Mouse (Mus musculus): ENCODE results near the gene Syt5. TPM values are rescaled to one million over a fixed set of nuclear protein-coding genes. Genes with fewer than 3 reads are reported as not detected.

Gene Syt5
- total RNA-seq, 4 experiments from 2014 or later: 0.50 to 1.0 (median 0.83) TPM

DNA sequence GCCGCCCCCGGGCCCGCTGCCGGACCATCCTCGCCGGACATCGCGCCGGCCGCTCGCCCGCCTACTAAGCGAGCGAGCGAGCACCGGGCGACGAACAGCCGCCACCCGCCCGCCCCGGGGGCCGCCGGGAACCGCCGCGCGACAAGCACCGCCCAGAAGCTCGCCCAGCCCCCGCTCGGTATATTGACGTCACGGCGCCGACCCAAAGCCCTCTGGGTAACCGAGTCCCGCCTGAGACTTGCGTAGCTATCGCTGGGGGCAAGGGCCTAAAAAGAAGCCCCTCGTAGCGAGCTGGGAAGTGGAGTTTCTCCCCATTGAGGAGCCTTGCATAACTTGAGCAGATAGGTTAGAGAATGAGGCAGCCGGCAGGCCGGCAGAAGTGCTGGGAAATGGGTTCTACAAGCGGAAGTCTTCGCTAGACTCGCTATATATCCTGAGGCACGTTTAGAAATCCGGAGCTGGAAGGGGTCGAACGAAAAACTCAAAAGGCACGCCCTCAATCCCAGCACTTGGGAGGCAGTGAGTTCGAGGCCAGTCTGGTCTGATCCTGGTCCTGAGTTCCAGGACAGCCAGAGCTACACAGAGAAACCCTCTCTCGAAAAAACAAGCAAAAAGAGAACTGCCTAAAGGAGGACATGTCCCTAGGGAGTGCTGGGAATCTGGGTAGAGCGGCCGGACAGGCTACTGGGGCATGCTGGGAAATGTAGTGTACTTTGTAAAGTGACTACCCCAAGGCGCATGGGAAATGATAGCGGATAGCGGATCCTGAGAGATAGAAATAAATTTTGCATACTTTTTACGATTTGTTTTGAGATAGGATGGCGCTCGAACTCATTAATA is 45.6 kb downstream of the Syt5 start, which contains the start of gene Ppp1r12c:
Ppp1r12c (minus strand) TSS at position 123 of the 840 bp plus-strand sequence.
- peak; percentile 97 for DNase-seq (ENCODE audit: low spot score)

DNA sequence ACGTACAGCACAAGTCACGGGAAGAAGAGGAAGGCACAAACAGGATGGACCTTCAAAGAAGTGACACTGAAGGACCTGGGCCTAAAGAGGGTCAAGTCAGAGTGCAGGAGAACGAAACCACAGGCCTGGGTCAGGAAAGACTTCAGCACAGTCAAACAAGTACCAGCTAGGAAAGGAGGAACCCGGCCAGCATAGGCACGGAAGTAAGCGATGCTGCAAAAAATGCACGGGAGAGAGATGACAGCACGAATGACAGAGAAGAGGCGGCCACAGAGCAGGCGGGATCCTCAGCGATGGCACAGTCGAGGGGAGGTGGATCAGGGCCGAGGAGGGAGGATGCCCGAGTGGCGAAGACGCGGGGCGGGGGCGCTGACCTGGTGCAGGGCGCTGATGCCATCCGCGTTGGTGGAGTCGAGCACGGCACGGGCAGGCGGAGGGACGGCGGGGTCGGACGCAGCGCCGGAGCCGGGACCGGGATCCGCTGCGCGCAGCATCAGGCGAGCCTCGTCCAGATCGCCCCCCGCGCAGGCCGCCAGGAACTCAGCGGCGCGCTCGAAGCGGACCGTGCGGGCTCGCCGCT is 46.4 kb downstream of the Syt5 start:
- DNase-seq (ENCODE audit: low spot score): no peak

DNA sequence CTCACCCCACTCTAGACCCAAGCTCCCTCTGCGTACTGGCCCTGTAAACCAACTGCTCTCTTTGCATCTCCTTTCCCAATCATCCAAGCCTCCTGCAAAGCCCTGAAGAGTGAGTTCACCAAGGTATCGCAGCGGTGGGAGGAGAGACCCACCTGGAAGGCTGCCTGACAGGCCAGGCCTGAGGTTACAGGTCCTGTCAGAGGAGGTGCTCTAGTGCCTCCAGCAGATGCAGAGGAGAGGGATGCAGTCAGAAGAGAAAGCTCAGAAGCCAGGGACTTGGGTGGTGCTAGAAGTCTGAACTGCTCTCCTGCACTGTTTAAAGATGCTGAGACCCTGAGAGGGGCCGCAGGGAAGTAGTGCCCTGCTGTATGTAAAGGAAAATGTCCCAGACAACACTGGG is 48.3 kb downstream of the Syt5 start:
- no peak for DNase-seq (ENCODE audit: low spot score)

DNA sequence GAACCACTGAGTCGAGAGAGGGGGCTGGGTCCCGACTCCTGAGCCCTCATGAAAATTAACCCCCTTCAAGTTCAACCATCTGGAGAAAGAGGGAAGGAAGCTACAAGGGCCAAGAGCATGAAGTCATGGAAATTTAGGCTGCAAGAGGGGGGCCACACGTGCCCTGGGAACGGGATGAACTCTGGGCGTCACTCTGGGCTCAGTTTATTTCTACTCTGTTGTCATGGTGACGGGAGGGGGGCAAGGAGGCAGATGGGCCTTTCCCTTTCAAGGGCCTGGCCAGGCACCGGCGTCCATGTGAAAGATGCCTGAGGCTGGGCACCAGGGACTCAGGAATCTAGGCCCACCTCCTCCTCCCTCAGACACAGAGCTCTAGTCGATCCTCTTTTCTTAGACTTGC is 49.1 kb downstream of the Syt5 start:
- peak; percentile 92 for DNase-seq (ENCODE audit: low spot score)

DNA sequence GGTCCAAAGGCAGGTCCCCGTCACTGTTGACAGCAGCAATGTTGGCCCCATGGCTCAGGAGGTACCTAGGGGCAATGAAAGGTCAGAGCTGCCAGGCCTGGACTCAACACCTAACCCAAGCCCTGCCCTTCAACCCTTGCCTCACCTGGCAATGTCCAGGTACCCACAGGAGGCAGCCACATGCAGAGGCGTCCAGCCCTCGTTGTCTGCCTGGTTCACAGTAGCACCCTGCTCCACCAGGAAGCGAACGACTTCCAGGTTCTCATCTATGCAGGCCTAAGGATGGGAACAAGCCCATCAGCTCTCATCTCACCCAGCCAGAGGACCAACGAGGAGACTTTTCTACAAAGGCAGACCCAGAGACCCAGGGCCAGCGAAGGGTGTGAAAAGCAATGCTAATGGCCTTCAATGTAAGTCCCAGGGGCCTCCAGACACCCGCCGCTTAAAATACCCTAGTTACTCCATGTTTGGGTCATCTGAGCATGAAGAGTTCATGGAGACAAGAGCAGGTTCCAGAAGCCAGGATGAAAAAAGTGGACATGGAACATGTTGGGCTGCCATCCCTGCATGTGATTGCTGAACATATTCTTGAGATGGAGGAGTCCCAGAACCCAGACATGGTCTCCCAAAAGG is 50.0 kb downstream of the Syt5 start:
- no peak for DNase-seq (ENCODE audit: low spot score)

DNA sequence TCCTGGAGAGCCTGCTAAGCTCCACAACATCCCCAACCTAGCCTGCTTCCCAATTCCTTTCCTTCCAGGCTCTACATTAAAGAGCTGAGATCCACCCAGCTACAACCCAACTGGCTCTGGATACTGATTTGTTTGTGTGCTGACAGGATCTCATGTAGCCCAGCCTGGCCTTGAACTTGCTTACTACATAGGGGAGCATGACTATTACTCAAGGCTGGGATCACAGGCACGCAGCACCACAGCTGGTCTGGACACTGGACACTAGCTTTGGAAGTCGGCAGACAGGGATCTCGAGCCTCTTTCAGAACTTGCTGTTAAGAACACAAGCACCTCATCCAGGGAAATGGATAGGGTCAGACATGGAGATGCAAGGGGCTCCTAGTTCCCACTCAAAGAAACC is 50.9 kb downstream of the Syt5 start:
- DNase-seq (ENCODE audit: low spot score): no peak

DNA sequence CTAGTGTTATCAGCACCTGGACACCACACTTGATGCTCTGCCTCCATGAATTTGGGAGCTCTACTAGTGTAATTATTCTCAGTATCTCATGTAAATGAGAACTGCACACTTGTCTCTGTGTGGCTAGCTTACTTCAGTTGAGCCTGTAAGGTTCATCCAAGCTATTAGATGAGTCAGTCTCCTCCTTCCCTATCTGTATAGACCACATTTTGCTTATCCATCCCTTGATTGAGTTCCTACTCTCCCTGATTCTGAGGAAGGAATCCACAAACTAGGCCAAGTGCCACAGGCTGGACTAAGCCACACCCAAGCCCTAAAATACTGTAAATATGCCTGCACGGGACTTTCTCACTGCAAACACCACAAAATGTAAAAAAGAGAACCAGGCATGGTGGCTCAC is 53.4 kb downstream of the Syt5 start:
- DNase-seq (ENCODE audit: low spot score): no peak

DNA sequence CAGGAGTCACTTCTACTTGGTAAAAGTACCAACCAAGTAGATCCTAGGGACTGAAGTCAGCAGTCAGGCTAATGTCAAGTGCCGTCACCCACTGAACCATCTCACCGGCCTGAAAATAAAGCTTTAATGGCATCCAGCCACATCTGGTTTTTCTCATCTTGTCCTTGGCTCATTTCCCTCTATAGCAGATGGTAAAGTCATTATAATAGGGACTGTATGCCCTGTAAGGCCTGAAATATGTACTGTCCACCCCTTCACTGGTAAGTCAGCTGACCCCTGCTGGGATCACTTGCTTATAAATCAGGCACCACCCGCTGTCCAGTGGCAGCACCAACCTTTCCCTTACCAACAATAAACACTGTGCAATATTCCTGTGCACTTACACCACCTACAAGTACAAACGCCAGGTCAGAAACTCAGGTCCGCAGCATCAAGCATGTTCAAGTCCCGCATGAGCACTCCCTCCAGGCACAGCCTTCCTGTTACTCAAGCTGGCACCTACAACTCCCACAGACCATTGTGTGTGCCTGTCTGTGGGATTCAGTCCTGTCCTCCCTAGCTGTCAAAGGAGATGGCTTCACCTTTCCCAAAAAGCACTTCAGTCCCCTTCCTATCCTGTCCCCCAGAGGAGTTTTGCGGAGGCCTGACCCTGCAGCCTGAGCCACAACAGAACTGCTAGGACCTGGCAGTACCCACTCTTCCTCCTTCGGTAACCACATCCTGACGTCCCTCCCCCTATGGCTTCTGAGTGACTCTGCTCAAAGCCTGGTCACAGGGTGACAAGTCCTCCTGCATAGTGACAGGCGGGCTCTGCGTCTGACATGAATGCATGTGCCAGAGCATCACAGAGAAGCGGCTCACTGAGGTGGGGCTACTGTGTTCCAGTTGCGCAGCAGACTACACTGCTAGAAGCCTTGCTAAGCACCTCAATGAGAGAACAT is 54.8 kb downstream of the Syt5 start:
- DNase-seq (ENCODE audit: low spot score): peak; percentile 80

DNA sequence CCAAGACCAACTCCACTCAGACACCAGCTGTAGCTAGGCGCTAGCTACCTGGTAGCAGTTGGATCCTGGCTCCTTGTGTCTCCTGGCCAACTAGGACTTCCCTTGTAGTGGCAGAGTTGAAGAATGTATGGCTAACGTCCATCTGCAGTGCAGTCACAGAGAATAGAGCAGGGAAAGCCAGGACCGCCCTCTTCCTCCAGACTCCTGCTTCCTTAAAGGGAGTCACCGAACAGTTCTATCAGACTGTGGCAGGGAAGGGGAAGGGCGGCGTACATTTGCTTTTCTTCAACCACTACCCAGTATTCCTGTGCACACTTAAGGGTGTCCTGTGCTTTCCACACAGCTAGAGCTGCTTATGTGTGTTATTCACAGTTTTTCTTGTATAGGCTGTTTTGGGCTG is 56.0 kb downstream of the Syt5 start:
- peak; percentile 86 for DNase-seq (ENCODE audit: low spot score)

Small RNAs within 50 kb of the gene (microRNA-seq; reads per million reads assigned to microRNA genes)
- gene Gm23577: not detected

Other genes starting within 250 kb of the Syt5 start
- under 1 TPM in 1 of 4 experiments, not detected in 3; 0.23 TPM for gene Ncr1, start 209.8 kb downstream of the Syt5 start, total RNA-seq (2022)
- 1 to 10 TPM in 1 of 4 experiments, under 1 TPM in 3; 0.44 to 1.1 (median 0.73) TPM for gene Gp6, start 149.8 kb downstream of the Syt5 start, total RNA-seq (2022)
- 10 to 100 TPM; 28.9 to 38.3 (median 32.6) TPM for gene Rdh13, start 101.9 kb downstream of the Syt5 start, total RNA-seq (2022)
- gene Eps8l1, start 86.9 kb downstream of the Syt5 start, total RNA-seq (2022): 1 to 10 TPM; 1.3 to 5.8 (median 3.6) TPM
- 10 to 100 TPM; 55.6 to 74.8 (median 61.6) TPM for gene Ppp1r12c, start 45.9 kb downstream of the Syt5 start, total RNA-seq (2022)
- gene Tnnt1, start 31.2 kb downstream of the Syt5 start, total RNA-seq (2022): 10 to 100 TPM; 12.4 to 22.1 (median 19.0) TPM
- over 10,000 TPM in 3 of 4 experiments, 1,000 to 10,000 TPM in 1; 9,443 to 11,840 (median 11,050) TPM for gene Tnni3, start 23.3 kb downstream of the Syt5 start, total RNA-seq (2022)
- 1 to 10 TPM; 2.3 to 3.0 (median 2.6) TPM for gene Dnaaf3, start 15.1 kb downstream of the Syt5 start, total RNA-seq (2022)
- gene Ptprh, start 56.5 kb upstream of the Syt5 start, total RNA-seq (2022): not detected
- 1 to 10 TPM; 4.2 to 6.0 (median 4.8) TPM for gene Tmem86b, start 83.9 kb upstream of the Syt5 start, total RNA-seq (2022)
- 10 to 100 TPM; 70.5 to 77.7 (median 75.8) TPM for gene Ppp6r1, start 111.5 kb upstream of the Syt5 start, total RNA-seq (2022)
- 10 to 100 TPM; 28.4 to 36.3 (median 33.5) TPM for gene Hspbp1, start 137.5 kb upstream of the Syt5 start, total RNA-seq (2022)
- 1 to 10 TPM in 2 of 4 experiments, under 1 TPM in 2; 0.57 to 1.2 (median 0.98) TPM for gene Brsk1, start 143.1 kb upstream of the Syt5 start, total RNA-seq (2022)
- gene Tmem150b, start 177.7 kb upstream of the Syt5 start, total RNA-seq (2022): under 1 TPM in 3 of 4 experiments, not detected in 1; 0.12 to 0.24 (median 0.17) TPM
- 10 to 100 TPM in 2 of 4 experiments, 1 to 10 TPM in 2; 7.5 to 10.8 (median 9.7) TPM for gene Kmt5c, start 192.6 kb upstream of the Syt5 start, total RNA-seq (2022)
- gene Cox6b2, start 205.6 kb upstream of the Syt5 start, total RNA-seq (2022): 1 to 10 TPM; 1.8 to 3.8 (median 2.8) TPM
- not detected for gene Fam71e2, start 223.8 kb upstream of the Syt5 start, total RNA-seq (2022)
- under 1 TPM in 1 of 4 experiments, not detected in 3; 0.19 TPM for gene Il11, start 235.3 kb upstream of the Syt5 start, total RNA-seq (2022)
- not detected for gene Tmem190, start 235.4 kb upstream of the Syt5 start, total RNA-seq (2022)
- 1 to 10 TPM; 2.2 to 5.5 (median 5.0) TPM for gene Tmem238, start 242.1 kb upstream of the Syt5 start, total RNA-seq (2022)
- gene Rpl28, start 245.3 kb upstream of the Syt5 start, total RNA-seq (2022): 100 to 1,000 TPM; 453 to 560 (median 508) TPM

All from heart, adult 8-10 months (tissue).